Mouse (Mus musculus) frontal cortex, postnatal 36 days (tissue): ENCODE measurements around the gene Alg3.

Source experiments
- DNase-seq, 2 experiments: peaks; one replicate each; pipeline ENCODE4 v3.0.0; 2022; ENCODE audit warnings: low spot score in 2 of 2

Alg3 gene

DNA sequence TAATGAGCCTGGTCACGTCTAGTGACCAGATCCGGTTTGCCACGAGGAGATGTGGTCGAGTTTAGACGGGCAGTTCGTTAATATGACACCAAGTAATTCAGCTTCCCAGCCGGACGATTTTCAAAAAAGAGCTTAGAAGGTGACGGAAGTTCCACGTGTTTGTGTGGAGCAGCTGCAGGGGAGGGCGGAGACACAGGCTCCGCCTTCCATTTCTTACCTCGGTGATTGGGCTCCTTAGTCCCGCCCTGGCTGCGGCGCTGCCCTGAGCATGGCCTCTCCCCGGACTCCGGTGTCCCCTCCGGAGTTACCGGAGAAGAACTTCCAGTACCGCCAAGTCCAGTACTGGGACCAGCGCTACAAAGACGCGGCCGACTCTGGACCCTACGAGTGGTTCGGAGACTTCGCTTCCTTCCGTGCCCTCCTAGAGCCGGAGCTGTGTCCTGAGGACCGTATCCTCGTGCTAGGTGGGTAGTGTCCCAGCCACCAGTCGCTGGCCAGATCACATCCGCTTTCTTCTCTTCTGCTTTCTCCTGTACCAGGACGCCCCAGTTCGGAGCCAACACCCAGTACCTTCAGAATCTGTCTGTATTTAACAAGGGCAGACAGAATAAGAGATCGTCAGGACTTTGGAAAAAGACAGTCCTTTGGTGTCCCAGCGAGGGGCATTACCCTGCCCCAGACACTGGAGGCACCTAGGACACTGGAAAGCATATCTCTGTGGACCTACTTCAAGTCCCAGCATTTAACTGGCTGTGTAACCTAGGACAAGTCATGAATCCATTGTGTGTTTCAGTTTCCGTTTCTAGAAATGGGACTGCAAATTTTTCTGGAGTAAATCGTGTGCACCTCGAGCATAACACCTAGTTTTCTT is at the start of gene Alg3, which contains the start of the genes Eef1akmt4 and Gm49333:
Gene Alg3, minus strand, starts transcription at position 379 of the 871 bp plus-strand sequence.
Gene Eef1akmt4, plus strand, starts transcription at position 237 of the 871 bp plus-strand sequence.
Gene Gm49333, plus strand, starts transcription at position 254 of the 871 bp plus-strand sequence.
- peak; percentile 68 to 76 for DNase-seq

GRCm38 (mm10) chr16:20657661-20658060 is 46.1 kb upstream of the Alg3 start:
- DNase-seq = no peak

GRCm38 (mm10) chr16:20653315-20653714 is 41.8 kb upstream of the Alg3 start:
- DNase-seq = no peak

- no peak for DNase-seq
Observed at GRCm38 (mm10) chr16:20651947-20652310, 40.4 kb upstream of the Alg3 start.

- DNase-seq = peak; percentile 97
Observed at GRCm38 (mm10) chr16:20651076-20651946, 39.8 kb upstream of the Alg3 start, which contains the start of gene Psmd2. Gene Psmd2, plus strand, starts transcription at chr16:20651652.

DNA sequence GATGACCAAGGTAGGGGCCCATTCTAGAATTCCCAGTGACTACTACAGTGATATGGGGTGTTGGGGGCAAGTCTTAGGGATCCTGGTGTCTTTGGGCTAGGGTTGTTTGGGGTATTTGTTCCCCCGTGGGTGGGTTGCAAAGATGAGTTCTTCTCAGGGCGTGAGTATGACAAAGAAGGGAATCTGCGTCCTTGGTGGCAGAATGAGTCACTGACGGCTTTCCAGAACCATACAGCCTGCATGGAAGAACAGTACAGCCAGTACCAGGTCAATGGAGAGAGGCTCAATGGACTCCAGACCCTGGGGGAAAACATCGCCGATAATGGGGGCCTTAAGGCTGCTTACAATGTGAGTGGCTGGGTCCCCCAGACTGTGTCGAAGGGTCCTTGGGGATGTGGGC is 32.4 kb upstream of the Alg3 start:
- DNase-seq = no peak

GRCm38 (mm10) chr16:20642161-20642560 is 30.6 kb upstream of the Alg3 start:
- peak; percentile 79 to 83 for DNase-seq

DNA sequence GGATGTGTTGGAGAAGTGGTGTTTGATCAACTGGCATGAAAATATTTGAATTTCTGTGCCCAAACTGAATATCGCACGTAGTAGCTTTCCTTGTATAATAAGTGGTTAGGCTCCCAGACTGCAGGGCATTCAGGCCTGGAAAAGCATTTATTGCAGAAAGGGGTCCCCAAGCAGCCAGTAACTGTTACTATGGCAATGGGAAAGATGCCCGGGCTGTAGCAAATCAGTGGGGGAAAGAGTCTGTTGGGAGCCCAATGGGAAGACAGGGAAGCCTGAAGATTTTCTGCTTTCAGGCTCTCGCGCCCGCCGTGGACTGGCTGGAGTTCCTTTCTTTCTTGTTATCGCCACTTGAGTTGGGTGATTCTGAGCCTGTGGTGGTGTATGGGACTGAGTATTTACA is 26.8 kb upstream of the Alg3 start:
- DNase-seq = peak; percentile 19 to 35

DNA sequence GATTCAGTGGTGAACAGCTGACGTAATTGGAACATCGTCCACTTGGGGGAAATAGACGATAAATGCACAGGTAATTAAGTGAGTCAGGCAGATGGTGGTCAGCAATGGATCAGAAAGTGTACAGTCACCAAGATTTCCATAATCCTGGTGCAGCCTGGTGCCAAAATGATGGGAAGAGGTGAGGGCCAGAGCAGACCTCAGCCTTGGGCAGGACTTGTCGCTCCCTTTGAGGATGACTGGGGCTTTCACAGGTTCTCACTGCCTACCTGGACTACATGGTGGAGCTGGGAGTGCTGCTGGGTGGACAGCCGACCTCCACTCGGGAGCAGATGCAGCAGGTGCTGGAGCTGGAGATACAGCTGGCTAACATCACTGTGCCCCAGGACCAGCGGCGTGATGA is 25.9 kb upstream of the Alg3 start:
- no peak for DNase-seq

GRCm38 (mm10) chr16:20629731-20630634 is 18.4 kb upstream of the Alg3 start, which contains the start of gene Ece2:
Gene Ece2, plus strand, starts transcription at chr16:20629828.
- peak in 1 of 2 experiments; percentile 13 for DNase-seq

DNA sequence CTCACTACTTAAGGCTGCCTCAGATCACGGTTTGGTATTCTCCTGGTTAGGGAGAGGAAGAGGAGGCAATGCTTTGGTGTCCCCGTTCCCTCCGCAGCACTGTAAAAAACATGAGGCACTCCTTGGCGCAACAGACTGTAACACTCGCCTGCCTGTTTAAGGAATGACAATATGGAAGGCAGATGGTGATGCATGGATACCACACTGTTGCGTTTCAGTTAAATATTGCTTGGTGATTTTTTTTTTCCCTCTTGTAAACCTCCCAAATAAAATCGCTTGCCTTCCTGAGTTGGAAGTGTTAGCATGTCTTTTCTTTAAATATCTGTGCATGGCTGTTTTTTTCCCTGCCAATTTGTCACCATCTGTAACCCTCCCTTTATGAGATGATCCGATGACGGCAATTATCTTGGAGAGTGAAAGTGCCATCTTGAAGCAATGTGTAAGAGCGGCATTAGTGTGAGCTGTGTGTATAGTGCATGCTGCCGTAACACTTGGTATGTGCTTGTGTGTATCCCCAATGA is 17.4 kb upstream of the Alg3 start:
- DNase-seq = peak; percentile 50 to 71

- DNase-seq = no peak
Observed at GRCm38 (mm10) chr16:20623211-20623610, 11.7 kb upstream of the Alg3 start.

DNA sequence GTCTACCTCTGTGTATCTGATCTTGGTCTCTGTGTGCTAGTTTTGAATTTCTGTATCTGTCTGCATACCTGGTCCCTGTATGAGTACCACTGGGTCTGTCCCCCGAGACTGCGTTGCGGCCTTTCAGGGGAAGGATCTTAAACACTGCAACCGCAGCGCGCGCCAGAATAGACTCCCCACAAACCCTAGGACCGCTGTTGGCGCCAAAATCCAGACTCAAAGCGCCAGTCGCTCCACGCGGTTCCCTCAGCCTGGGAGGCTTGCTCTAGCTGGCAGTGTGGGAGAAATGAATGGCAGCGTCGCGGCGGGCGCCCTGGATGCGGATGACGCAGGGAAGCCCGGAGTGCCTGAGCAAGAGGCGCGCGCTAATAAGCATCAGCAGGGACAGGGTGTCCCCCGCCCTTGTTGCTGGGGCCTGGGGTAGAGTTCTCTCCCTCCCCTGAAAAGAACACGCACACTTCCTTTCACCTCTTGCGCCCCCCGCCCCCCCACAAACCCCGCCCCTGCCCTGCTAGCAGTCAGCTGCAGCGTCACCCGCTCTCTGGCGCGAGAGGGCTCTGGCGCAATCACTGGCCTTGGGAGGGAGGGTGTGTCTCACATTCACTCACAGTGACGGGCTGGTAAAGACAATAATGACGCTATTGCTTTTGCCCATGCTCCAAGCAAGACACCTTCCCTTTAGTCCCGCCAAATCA is 10.6 kb upstream of the Alg3 start:
- DNase-seq = peak; percentile 66 to 74

GRCm38 (mm10) chr16:20621191-20621990 is 9.9 kb upstream of the Alg3 start, which contains the start of gene Camk2n2:
Gene Camk2n2, minus strand, starts transcription at chr16:20621287.
- peak in 1 of 2 experiments; percentile 39 for DNase-seq

DNA sequence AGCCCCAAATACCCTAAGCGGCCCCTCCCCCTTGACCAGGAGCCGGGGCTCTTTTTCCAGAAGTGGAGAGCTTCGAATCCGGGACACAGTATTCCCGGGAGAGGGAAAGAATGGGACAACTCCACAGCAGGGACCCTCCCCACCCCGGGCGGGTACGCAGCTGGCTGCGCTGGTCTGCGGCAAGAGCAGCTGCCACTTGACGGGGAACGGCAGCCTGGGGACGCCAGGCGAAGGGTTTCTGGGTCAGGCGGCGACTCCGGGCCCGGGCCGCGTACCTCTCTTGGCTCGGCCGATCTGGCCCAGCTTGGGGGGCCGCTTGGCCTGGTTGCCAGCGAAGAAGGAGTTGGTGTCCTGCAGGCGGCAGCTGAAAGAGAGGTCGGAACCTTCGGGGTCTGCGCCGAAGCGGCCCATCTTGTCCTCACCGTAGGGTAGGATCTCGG is 9.2 kb upstream of the Alg3 start:
- DNase-seq = no peak

DNA sequence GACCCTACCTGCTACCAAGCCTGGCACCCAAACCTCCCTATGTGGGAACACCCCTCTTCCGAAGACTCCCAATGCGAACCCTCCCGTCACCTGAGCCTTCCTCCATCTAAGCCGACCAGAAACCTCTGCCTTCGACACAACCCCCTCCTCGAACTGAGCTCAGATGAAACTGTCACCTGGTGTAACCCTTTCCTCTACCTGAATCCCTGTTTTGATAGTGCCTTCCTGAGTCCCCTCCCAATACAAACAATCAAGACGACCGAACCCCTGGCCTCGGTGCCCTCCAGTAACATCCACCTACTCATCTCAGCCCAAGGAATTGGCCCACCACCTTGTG is 8.8 kb upstream of the Alg3 start:
- no peak for DNase-seq

DNA sequence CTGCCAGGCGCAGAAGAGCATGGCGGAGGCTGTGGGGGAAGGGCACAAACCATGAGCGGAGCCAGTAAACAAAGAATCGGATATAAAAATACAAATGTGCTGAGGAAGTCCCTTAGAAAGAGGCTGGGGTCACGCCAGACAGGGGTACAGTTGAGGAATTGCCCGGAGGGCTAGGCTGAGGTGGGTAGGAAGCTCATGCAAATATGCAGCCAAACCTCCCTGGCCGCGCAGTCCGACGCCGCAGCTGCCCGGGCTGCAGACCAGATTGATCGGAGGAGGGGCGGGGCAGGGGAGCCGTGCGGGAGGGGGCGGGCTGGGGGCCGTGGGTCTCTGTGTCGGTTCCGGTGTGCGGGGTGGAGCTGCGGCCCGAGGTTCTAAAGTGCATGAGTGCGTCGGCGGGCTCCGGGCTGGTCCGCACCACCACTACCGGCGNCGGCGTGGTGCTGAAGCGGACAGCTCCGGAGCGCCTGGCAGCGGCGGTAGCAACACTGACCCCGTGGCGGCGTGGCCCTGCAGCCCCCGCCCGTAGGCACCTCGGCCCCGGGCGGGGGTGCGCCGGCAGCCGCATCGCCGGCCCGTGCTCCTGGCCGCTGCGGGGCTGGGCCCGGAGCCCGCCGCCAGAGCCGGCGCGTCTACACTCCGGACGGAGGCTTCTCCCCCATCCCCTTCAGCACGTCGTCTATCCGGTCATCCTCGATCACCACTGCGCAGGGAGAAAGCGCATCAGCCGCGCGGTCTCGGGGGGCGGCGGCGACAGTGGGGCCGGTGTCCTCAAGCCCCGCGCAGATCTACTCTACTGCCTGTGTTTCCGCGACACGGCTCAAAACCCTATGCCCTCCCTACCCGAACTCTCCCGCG is 8.2 kb upstream of the Alg3 start:
- DNase-seq = no peak
